Mouse (Mus musculus) left cerebral cortex, postnatal 4 days (tissue): ENCODE results near the gene H1foo. TPM values are rescaled to one million over a fixed set of nuclear protein-coding genes. Genes with fewer than 3 reads are reported as not detected.

Experiments
- DNase-seq: peaks from one replicate; pipeline ENCODE4 v3.0.0-alpha.2; 2022
- intact Hi-C: fragments of 180-260 bp; cut with DNase I; formaldehyde crosslinking; loops from one replicate; pipeline ENCODE4 v1.15.1; 2025
- total RNA-seq, 2 experiments: library from RNA; stranded (reverse); gene quantifications; 2 replicates each; pipeline ENCODE4 v1.2.3; 2021

Gene H1foo
- total RNA-seq, 2 experiments from 2014 or later, result not detected

DNA sequence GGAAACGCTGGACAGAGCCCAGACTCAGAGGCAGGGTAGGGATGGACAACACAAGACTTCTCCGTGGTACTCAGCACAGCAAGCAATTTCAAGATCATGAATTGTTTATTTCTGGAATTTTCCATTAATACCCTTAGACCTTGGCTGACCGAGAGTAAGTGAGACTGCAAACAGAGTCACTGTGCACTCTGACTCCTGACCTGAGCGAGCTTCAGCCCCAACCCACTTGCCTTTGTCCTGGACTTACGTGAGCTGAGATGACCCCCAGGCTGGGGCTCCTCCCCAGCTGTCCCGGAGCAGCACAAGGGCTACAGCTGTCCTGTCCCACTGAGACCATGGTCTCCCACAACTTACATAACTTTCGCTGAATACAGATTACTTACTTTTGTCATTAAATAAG lies 38.2 kb downstream of the H1foo start:
- intact Hi-C loops, result loop anchor here (5.0 kb wide), 1 partner anchor 81 kb away; no protein-coding TSS in a partner anchor
- no peak for DNase-seq

DNA sequence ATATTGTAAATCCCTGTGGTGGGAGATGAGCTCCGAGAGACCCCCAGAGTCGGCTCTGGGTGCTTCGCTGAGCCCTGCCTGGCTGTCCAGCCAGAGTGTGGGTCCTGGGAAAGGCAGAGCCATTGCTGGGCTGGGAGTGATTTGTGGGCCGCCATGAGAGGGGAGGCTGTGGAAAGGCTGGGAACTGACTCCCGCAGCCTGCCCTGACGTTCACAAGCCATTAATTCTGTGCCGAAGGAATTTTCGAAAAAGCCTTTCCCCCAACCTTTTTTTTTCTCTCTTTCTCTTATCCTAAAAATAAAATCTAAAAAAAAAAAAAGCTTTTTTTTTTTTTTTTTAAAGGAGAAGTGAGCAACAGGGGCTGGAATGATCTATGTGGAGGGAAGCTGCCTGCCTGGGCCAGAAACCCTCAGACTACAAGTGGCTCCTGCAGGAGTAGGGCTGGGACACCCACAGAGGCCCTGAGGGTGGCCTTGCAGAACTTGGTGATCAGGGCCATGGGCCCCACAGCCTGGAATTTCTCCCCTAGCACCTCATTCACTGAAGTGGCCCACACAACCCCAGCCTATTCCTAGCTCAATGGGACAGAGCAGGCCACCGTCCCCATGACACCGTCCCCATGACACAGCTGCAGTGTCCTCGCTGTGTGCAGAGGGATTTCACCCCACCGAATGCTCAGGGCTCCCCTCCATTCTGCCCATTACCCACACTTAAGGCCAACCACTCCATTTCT lies 38.7 kb downstream of the H1foo start:
- DNase-seq, result no peak
- intact Hi-C loops, result loop anchor here (5.0 kb wide), 1 partner anchor 81 kb away; no protein-coding TSS in a partner anchor

- DNase-seq, result no peak
- intact Hi-C loops, result loop anchor here (5.0 kb wide), 1 partner anchor 82 kb away; no protein-coding TSS in a partner anchor
Measured at GRCm38 (mm10) chr6:115984580-115984979, 39.8 kb downstream of the H1foo start.

GRCm38 (mm10) chr6:115985622-115986021 lies 40.9 kb downstream of the H1foo start:
- no peak for DNase-seq
- intact Hi-C loops, result no loop called here

- no peak for DNase-seq
- intact Hi-C loops, result no loop called here
Measured at GRCm38 (mm10) chr6:115986472-115987095, 41.8 kb downstream of the H1foo start.

GRCm38 (mm10) chr6:115987096-115987747 lies 42.5 kb downstream of the H1foo start:
- DNase-seq, result no peak
- intact Hi-C loops, result no loop called here

DNA sequence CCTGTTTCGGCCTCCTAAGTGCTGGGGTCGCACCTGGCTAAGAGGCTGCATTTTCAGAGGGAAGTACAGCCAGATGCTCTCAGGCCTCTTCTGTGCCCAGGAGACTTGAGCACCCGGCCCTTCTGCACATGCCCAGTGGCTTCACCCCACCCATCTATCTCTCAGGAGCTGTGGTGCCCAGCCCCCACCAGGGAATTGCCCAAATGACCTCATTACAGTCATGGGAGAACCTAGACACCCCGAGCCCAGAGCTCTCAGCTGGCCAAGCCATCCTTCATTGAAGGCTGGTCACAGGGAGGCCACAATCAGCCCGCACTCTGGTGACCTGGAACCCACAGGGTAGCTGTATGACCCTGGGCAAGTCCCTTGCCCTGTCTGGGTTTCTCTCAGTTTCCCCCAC lies 44.3 kb downstream of the H1foo start:
- no peak for DNase-seq
- intact Hi-C loops, result no loop called here

DNA sequence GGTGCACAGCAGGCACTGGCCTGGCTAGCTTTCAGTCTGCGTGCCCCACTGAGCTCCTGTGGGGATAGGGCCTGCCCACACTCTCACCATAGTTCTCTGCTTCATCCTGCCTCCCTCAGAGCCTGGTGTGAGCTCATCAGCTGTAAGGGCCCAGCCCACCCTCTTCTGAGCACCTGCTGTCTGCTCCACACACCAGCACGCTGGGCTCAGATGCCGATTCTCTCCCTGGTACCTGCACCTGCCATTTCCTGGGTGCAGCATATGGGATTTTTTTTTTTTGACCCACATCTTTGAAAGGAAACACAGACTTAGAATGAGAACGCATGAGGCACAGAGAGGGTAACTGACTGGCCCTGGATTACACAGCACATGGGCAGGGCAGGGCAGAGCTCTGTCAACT lies 44.9 kb downstream of the H1foo start:
- intact Hi-C loops, result no loop called here
- DNase-seq, result no peak

DNA sequence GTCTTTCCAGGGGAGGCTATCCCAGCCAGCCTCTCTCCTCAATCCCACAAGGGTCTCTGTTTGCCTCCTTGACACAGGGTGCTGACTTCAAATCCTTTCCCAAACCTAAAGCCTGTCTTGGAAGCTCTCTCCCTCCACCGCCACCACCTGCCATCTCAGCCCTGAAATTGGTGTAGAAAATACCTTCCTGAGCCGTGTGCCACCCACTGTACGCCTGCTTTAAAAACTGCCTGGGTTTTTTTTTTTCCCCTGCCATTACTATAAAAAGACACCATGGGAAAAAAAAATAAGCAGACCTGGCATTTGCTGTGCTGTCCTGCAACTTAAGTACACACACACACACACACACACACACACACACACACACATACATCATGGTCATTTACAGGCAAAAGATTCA lies 45.3 kb downstream of the H1foo start:
- intact Hi-C loops, result no loop called here
- DNase-seq, result no peak

GRCm38 (mm10) chr6:115990479-115990878 lies 45.7 kb downstream of the H1foo start:
- DNase-seq, result no peak
- intact Hi-C loops, result no loop called here

DNA sequence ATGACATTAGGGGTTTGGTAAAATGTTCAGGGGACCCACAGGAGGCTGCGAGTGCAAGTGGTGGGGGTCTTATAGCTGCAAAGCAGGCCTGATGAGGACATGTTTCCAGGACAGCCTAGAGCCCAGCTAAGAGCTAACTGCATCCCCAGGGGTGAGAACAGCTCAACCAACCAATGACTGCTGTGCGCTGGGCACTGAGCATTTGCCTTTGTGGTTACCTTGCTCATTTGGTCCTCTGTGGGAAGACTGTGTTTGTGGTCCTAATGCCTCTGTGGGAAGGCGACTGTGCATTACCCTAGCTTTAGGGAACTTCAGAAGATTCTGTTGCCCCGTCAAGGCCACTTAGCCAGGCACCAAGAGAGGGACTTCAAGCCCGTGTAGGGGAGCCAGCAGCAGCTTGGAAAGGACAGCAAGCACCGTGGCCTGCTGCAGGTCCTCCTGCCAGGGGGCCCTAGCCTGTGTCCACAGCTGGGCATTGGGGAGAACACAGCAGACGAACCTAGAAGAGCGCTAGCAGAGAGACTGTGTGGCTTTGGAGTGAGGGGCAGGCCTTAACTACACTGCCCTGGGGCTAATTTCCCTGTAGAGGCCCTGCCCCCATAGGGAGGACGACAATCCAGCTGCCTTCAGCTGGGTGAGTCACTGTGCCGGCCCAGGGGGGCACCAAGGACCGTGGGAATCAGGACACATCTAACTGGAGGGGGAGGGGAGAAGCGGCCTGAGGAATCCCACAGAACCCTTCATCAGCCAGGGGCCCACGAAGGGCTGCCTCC lies 46.6 kb downstream of the H1foo start:
- DNase-seq, result no peak

GRCm38 (mm10) chr6:115991881-115992620 lies 47.3 kb downstream of the H1foo start:
- intact Hi-C loops, result no loop called here
- no peak for DNase-seq

More for the DNA sequence above, 46.6 kb downstream of the H1foo start:
- intact Hi-C loops, result no loop called here

- DNase-seq, result no peak
- intact Hi-C loops, result no loop called here
Measured at GRCm38 (mm10) chr6:115992981-115993380, 48.2 kb downstream of the H1foo start.

DNA sequence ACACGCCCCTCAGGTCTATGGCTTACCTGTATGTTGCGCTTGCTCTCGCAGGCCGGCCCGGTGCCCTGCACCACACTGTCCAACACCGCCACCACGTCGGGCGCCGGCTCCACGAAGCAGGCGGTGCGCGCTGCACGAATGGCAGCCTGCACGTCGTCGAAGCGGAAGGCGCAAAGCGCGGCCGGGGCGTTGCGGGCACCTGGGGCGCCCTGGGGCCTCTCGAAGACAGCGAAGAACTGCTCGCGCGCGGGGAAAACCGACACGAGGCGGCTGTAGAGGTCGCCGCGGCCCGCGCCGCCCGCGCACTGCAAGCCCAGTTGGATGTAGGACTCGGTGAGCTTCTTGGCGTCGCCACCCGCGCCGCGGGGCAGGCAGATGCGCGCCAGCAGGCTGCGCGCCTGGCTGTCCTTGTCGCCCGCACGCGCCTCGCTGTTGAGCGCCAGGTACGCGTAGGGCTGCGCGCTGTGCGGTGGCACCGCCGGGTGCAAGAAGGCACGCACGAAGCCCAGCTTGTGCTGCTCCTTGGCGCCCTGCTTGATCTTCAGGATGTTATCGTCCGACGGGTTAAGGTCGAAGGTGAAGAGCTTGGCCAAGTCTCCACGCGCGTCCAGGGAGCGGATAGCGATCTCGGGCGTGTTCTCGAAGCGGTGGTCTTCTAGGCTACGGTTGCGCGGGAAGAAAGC lies 48.9 kb downstream of the H1foo start:
- no peak for DNase-seq

DNA sequence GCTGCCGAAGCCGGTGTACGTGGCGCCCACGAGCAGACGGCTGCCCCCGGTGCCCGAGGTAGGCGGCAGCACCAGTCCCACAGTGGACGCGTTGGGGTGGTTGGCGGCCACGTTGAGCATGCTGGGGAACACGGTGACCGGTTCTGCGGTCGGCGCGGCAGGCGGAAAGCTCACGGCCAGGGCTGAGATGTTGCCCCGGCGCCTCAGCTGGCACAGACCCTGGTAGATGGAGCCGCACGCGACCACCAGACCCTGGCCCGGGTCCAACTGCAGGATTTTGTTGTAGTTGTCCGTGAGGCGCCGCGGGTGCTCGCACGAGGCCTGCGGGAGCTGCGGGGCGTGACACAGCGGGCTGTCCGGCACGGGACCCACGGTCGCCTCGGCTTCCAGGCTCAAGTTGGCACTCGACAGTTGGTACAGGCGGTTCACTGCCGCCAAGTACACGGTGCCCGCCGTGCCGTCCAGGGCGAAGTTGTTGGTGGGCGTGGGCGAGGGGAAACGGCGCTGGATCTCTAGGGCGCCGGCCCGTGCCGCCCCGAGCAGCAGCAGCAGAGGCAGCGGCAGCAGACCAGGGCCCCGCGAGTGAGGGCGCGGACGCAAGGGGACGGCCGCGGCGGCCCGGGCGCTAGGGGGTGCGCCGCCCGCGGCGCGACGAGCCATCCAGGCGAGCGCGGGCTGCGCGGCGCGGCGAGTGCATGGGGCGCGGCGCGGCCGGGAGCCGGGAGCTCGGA lies 49.6 kb downstream of the H1foo start:
- DNase-seq, result peak; percentile 63
- intact Hi-C loops, result no loop called here

More for the DNA sequence above, 48.9 kb downstream of the H1foo start:
- intact Hi-C loops, result no loop called here

DNA sequence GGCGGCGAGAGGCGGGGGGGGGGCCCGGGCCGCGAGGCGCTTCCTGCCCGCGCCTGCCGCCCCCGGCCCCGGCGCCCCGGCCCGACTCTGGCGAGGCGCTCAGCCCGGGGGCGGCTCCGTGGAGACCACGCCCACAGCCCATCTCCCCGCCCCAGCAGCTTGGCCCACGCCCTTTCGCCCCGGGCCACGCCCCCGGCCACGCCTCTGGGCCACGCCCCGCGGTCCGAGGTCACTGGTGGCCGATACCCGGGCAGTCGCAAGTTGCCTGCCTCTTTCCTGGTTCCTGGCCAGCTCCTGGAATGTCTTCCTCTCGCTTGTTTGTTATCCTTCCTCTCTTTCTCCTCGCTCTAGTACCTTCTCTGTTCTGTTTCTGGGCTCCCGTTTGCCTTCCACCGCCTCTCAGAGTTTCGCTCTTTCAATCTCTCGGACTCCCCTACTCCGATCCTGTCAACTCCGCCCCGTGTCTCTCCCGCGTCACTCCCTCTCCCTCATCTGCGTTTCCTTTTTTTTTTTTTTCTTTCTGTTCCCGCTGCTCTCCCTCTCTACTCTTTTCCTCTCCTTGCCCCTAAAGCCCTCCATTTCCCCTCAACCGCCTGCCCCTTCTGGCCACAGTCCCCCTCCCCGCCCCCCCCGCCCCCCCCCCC lies 50.3 kb downstream of the H1foo start, which contains the start of gene Plxnd1:
Gene Plxnd1, minus strand, starts transcription at position 129 of the 644 bp plus-strand sequence.
- intact Hi-C loops, result loop anchor here (5.0 kb wide), 1 partner anchor 103 kb away; no protein-coding TSS in a partner anchor
- peak; percentile 85 for DNase-seq

DNA sequence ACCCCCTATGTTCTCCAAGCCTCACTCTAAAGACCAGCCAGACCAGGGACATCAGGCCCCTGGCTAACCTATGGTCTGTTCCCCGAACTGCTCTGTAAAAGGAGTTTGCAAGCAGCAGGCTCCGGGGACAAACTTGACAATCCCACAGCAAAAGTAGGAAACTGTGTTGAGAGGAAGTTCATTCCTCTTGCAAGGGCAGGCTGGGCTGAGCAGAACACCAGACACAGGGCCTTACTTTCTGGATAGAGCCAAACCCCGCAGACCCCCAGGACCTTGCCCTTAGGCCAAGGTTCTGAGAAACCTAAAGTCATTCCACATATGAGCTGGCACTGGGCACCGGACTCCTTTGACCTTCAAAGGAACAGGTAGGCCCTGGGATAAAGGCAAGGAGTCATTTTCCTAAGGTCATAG lies 50.8 kb downstream of the H1foo start:
- intact Hi-C loops, result loop anchor here (5.0 kb wide), 1 partner anchor 103 kb away; no protein-coding TSS in a partner anchor
- DNase-seq, result no peak
